Mouse (Mus musculus) neural tube, embryonic 13.5 days (tissue): ENCODE measurements around the gene Slc25a21. TPM values are rescaled to one million over a fixed set of nuclear protein-coding genes. Genes with fewer than 3 reads are reported as not detected.

ENCODE experiments used
- ATAC-seq: fragments of 200-750 bp; cut with Nextera tagmentation; 2 replicates; pipeline ENCODE4 v1.8.0; 2017; ENCODE audit warnings: low read depth, mild to moderate bottlenecking, moderate TSS enrichment, moderate library complexity
- H3K27ac ChIP-seq: fragments of 300-500 bp; sonication (generic); replicated peaks from 2 replicates; pipeline ENCODE4 v1.5.1; 2015; ENCODE audit warnings: moderate library complexity, mild to moderate bottlenecking, inconsistent platforms
- H3K27me3 ChIP-seq: fragments of 300-500 bp; sonication (generic); 2 replicates; pipeline ENCODE4 v1.6.1; 2015; ENCODE audit warnings: mild to moderate bottlenecking, inconsistent platforms
- H3K36me3 ChIP-seq: fragments of 300-500 bp; sonication (generic); 2 replicates; pipeline ENCODE4 v1.6.1; 2015; ENCODE audit warnings: mild to moderate bottlenecking, inconsistent platforms
- H3K4me1 ChIP-seq: fragments of 300-500 bp; sonication (generic); replicated peaks from 2 replicates; pipeline ENCODE4 v1.6.1; 2015; ENCODE audit warnings: inconsistent platforms
- H3K4me2 ChIP-seq: fragments of 300-500 bp; sonication (generic); 2 replicates; pipeline ENCODE4 v1.6.1; 2015; ENCODE audit warnings: inconsistent platforms, mild to moderate bottlenecking, moderate library complexity
- H3K4me3 ChIP-seq: fragments of 300-500 bp; sonication (generic); 2 replicates; pipeline ENCODE4 v1.5.1; 2015; ENCODE audit warnings: mild to moderate bottlenecking, inconsistent platforms
- H3K9ac ChIP-seq: fragments of 300-500 bp; sonication (generic); 2 replicates; pipeline ENCODE4 v1.6.1; 2015; ENCODE audit warnings: moderate library complexity, mild to moderate bottlenecking, inconsistent platforms
- H3K9me3 ChIP-seq: fragments of 300-500 bp; sonication (generic); 2 replicates; pipeline ENCODE4 v1.6.1; 2016; ENCODE audit warnings: inconsistent platforms
- WGBS: fragments of 180-500 bp; shearing (Covaris S2); methylation state at CpG from one replicate; pipeline ENCODE4 v1.1.7; 2015; 5-methylcytosine and 5-hydroxymethylcytosine counted together
- polyA plus RNA-seq: library from polyadenylated mRNA; unstranded; fragments of >200 nt; fragmentation: Nextera tagmentation; extraction: Ambion mirVana; gene quantifications from 2 replicates; pipeline ENCODE4 v1.2.1, GENCODE M21; 2015

Gene Slc25a21
- polyA plus RNA-seq, 1 experiment from 2014 or later = 0.28 TPM

DNA sequence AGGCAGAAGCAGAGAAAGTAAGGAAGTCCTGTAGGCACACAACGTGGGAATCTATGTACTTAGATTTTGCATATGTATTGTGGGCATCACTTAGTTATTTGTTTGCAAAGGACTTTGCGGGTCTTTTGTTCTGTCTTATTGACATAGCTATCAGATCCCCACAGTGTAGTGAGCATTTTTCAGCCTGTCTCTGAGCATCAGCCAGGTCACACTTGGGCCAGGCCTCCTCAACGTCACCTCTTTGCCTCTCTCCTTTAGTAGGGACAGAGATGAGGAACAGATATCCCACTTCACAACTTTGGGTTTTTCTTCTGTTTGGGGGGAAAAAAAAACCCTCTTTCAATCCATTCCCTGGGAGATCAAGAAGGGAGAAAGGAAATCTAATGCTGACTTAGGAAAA lies 497.9 kb downstream of the Slc25a21 start:
- 12% methylated on average over 3 of the region's 3 CpGs for WGBS
- peaks cover 91% of the 10 kb centered on the region for H3K27me3 ChIP-seq
- H3K27ac ChIP-seq = no peak overlapping the region
- H3K4me2 ChIP-seq = peak overlapping the region; percentile 35; the same call in 1 of the 2 replicates
- no peaks in the 10 kb centered on the region for H3K9me3 ChIP-seq
- H3K4me3 ChIP-seq = 0 out of 2 replicates have a peak overlapping the region, but pooled peaks have one; percentile 11
- no peaks in the 10 kb centered on the region for H3K36me3 ChIP-seq
- ATAC-seq = no peak
- H3K9ac ChIP-seq = no peak overlapping the region
- peaks cover 20% of the 10 kb centered on the region for H3K4me1 ChIP-seq

DNA sequence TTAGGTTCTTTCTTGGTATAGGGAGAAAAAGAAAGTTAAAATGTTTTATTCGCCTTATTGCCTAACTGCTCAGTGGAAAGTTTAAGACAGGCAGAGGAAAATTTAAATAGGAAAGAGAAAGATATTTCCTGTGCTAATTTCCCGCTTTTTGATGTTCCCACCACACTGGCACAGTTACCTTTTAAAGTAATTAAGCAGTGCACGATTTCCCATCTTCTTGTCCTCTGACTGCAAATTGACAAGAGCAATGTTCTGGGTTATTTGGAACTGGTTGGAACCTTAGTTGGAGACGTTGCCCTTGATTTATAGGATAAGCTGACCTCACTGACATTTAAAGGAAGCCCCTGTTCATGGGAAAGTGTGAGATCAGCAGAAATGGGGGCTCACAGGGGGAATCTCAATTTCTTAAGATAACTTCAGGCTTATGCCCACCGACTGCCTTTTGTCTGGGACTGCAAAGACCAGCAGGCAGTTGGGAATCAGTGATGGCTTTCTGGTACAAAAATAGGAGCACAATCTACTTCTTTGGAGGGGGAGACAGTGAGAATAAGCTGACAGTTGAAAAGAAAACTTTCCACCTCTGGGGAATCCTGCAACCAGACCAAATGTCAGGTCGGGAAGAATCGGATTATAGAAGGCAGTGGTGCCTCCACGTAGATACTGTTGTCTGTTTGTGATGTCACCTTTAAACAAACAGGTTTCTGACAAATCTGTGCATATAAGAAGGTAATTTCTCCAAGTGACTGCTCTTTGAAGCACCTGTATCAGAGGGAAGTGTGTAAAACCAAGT lies 498.9 kb downstream of the Slc25a21 start:
- no peak overlapping the region for H3K4me2 ChIP-seq

DNA sequence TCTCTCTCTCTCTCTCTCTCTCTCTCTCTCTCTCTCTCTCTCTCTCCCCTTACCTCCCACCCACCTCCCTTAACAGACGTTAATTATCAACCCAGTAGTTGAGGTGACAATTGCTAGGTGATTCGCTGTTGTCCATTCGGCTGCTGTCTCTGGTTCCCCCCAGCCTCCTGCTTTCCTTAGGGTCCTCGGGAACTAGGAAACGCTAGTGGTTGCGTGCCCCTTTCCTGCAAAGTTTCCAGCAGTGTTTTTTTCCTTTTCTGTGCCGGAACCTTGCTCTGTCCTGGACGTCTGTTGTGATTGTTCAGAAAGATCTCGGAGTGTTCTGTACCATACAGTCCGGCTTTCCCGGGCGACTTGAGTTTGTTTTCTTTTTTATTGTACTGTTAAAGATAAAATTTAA lies 499.5 kb downstream of the Slc25a21 start:
- Histone ChIP-seq H3K4me3 (peak overlapping the region; percentile 29; the same call in 1 of the 2 replicates), H3K4me1 (peaks cover 20% of the 10 kb centered on the region), H3K27ac (no peak overlapping the region), H3K27me3 (peaks cover 96% of the 10 kb centered on the region), H3K9me3 (no peaks in the 10 kb centered on the region), H3K4me2 (peak overlapping the region; percentile 41; the same call in 1 of the 2 replicates), H3K36me3 (no peaks in the 10 kb centered on the region), H3K9ac (no peak overlapping the region)
- no peak for ATAC-seq
- under 1% methylated on average over 12 of the region's 12 CpGs for WGBS

More for the DNA sequence above, 498.9 kb downstream of the Slc25a21 start:
- Histone ChIP-seq H3K27me3 (peaks cover 93% of the 10 kb centered on the region), H3K36me3 (no peaks in the 10 kb centered on the region), H3K9me3 (no peaks in the 10 kb centered on the region), H3K9ac (no peak overlapping the region), H3K4me1 (peaks cover 20% of the 10 kb centered on the region), H3K27ac (no peak overlapping the region), H3K4me3 (peak overlapping the region; percentile 29; the same call in 1 of the 2 replicates)
- no peak for ATAC-seq
- 2% methylated on average over 8 of the region's 8 CpGs for WGBS

DNA sequence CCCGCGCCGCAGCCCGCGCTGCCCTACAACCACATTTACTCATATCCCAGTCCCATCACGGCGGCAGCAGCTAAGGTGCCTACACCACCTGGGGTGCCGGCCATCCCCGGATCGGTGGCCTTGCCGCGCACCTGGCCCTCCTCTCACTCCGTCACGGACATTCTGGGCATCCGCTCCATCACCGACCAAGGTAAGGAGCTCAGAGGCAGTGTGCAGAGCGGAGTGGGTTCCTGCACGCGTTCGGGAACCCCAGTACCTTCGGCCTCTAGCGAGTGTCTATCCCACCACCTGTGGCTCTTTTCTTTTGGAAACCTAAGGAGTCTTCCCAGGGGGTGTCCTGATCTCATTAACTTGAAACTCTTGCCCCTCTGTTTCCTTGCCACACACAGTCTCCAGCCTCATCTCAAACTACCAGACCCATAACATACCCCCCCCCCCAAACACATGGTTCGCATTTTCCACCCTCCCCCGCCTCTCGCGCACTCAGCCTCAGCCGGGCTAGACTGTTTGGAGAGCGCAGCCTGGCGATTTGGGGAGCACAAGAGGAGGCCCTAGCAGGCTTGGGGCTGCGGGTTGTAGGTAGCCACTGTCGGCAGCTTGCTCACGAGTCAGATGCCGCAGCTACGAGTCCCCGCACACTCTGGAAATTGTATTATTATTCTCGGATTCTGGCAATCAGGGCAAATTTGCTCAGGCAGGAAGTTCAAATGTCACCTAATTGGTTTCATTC lies 500.1 kb downstream of the Slc25a21 start:
- Histone ChIP-seq H3K36me3 (no peaks in the 10 kb centered on the region), H3K9me3 (no peaks in the 10 kb centered on the region), H3K4me3 (peak overlapping the region; percentile 29), H3K4me1 (peaks cover 20% of the 10 kb centered on the region), H3K9ac (no peak overlapping the region), H3K27me3 (peaks cover 96% of the 10 kb centered on the region), H3K27ac (no peak overlapping the region), H3K4me2 (peak overlapping the region; percentile 41)
- no peak for ATAC-seq
- 1% methylated on average over 36 of the region's 36 CpGs for WGBS

DNA sequence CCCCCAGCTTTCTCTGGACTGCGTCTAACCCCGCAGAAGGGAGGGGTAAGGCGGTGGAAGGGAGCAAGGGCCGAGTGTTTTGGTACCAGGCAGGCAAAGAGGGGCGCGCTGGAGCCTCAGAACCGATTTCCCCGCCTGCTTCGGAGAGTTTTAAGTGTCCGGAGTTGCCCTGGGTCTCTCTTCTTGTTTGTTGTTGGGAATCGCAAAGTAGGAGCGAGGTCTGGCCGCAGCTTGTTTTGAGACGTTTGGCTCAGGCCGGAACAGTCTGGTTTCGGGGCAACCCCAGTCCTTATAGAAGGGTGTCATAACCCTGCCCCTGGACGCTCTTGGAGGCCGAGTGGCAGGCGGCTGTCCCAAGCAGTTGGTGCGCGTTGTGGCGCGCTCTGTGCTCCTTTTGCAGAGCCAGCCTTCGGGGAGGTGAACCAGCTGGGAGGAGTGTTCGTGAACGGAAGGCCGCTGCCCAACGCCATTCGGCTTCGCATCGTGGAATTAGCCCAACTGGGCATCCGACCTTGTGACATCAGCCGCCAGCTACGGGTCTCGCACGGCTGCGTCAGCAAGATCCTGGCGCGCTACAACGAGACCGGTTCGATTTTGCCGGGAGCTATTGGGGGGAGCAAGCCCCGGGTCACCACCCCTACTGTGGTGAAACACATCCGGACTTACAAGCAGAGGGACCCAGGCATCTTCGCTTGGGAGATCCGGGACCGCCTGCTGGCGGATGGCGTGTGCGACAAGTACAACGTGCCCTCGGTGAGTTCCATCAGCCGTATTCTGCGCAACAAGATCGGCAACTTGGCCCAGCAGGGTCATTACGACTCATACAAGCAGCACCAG lies 500.9 kb downstream of the Slc25a21 start:
- H3K36me3 ChIP-seq = no peaks in the 10 kb centered on the region
- under 1% methylated on average over 57 of the region's 57 CpGs for WGBS
- peak overlapping the region; percentile 41 for H3K4me2 ChIP-seq
- H3K9ac ChIP-seq = peak overlapping the region; percentile 22; the same call in 1 of the 2 replicates
- peaks cover 24% of the 10 kb centered on the region for H3K4me1 ChIP-seq
- H3K9me3 ChIP-seq = no peaks in the 10 kb centered on the region
- H3K27me3 ChIP-seq = peaks cover 98% of the 10 kb centered on the region
- no peak overlapping the region for H3K27ac ChIP-seq
- ATAC-seq = no peak
- H3K4me3 ChIP-seq = peak overlapping the region; percentile 29

DNA sequence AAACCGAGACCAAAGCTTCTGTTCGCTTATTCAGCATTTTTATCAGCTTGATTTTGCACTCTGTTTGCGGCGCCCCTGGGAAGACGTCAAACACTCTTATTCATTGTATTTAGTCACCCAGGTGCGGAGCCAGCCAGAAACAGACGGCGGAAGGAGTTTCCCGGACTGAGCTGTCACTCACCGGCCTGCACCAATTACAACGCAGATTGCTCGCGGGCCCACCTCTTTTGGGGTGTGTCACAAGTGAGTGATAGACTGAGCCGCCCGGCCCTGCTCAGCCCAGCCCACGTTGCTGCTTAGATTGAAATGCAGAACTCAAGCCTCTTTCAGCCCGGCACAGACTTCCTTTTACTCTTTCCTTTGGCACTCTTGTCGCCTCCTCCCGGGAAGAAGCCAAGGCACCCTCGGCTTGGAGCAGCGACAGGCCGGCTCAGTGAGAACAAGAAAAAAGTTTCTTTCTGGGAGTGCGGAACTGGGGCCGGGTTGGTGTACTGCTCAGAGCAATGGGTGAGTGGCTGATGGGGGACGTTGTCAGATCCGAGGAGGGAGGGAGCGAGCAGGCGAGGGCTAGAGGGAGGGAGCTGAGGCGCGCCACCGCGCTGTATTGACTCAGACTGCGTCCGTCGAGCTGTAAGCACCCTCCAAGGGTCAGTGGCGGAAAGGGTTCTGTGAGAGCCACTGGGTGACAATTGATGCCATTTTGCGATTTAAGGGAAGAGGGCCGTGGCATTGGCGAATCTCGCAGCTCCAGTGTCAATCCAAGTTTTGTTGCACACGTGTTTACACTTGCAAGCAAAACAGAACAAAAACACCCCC lies 501.7 kb downstream of the Slc25a21 start:
- ATAC-seq = peak; percentile 84
- Histone ChIP-seq H3K4me2 (peak overlapping the region; percentile 41), H3K9me3 (no peaks in the 10 kb centered on the region), H3K36me3 (no peaks in the 10 kb centered on the region), H3K27me3 (peaks cover 98% of the 10 kb centered on the region), H3K4me1 (peaks cover 25% of the 10 kb centered on the region), H3K9ac (no peak overlapping the region), H3K27ac (no peak overlapping the region), H3K4me3 (peak overlapping the region; percentile 29)
- WGBS = under 1% methylated on average over 41 of the region's 41 CpGs

DNA sequence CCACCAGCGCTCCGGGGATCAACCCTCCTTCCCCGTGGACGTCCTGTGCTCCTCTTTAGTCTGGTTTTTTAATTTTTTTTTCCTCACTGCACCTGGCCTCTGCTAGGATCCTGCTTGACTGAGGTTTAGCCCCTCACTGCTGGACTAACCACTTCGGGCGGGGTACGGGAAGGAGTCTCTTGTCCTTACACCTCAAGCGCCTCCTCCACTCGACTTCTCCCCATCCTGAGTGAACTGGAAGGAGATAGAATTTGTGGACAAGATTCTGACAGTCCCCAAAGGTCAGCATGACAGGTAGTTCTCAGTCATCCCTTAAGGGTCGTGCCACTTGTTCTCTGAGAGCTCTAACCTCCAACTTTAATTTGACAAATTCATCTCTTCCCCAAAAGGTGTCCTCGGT lies 502.3 kb downstream of the Slc25a21 start:
- 2% methylated on average over 11 of the region's 11 CpGs for WGBS

DNA sequence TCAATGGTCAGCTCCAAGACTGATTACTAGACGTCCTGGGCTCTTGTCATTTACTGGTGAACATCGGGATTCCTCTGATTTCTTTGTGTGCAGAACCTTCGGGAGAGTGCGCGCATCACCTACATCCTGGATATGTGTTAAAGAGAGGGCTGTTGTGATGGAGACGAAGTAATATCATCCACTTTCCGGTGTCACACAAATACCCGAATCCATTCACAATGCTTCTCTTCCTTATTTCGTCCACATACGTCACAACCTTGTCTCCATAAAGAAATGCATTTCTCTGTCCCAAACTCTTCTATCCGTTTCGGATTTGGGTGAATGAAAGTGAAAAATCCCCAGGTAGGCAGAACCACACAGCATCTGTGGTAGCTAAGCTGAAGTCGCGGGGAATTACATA lies 502.9 kb downstream of the Slc25a21 start:
- ATAC-seq = no peak
- WGBS = 2% methylated on average over 14 of the region's 14 CpGs
- Histone ChIP-seq H3K27me3 (peaks cover 98% of the 10 kb centered on the region), H3K4me1 (peaks cover 25% of the 10 kb centered on the region), H3K27ac (no peak overlapping the region), H3K4me2 (no peak overlapping the region), H3K4me3 (no peak overlapping the region), H3K36me3 (no peaks in the 10 kb centered on the region), H3K9me3 (no peaks in the 10 kb centered on the region), H3K9ac (no peak overlapping the region)

More for the DNA sequence above, 502.3 kb downstream of the Slc25a21 start:
- no peaks in the 10 kb centered on the region for H3K36me3 ChIP-seq
- no peak overlapping the region for H3K27ac ChIP-seq
- no peaks in the 10 kb centered on the region for H3K9me3 ChIP-seq
- H3K4me2 ChIP-seq = peak overlapping the region; percentile 41
- H3K27me3 ChIP-seq = peaks cover 98% of the 10 kb centered on the region
- no peak for ATAC-seq
- no peak overlapping the region for H3K9ac ChIP-seq
- peaks cover 25% of the 10 kb centered on the region for H3K4me1 ChIP-seq
- peak overlapping the region; percentile 29; the same call in 1 of the 2 replicates for H3K4me3 ChIP-seq

DNA sequence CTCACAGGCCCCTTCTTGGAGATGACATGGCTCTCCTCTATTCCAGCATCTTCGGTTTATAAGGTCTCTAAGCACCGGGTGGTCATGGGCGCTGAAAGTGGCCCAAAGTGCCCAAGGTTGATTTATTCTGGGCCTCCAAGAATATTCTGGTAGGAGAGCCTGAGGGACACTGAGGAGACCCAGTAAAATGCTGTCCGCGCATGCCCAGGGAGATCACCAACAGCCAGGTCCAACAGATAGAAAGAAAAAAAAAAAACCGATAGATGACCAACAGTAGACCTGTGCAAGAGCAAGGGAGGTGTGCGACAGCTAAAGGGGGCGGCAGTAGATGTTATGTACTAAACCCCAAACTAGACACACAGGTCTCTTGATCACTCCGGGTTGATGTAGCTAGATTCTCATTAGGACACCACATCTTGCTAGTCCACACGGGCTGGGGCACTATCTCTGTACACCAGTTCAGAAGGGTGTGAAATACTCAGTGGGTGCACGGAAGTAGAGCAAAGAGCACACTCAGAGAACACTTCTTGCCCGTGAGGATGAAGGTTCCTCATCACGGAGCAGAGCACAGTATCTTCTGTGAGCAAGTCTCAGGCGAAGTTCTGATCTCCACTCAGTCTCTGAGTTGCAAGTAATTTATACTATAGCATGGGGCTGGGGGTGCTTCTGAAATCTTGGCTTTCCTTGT lies 503.7 kb downstream of the Slc25a21 start:
- 9% methylated on average over 14 of the region's 14 CpGs for WGBS
- H3K27me3 ChIP-seq = peaks cover 100% of the 10 kb centered on the region
- H3K9ac ChIP-seq = no peak overlapping the region
- no peaks in the 10 kb centered on the region for H3K9me3 ChIP-seq
- no peak overlapping the region for H3K27ac ChIP-seq
- no peaks in the 10 kb centered on the region for H3K36me3 ChIP-seq
- peaks cover 25% of the 10 kb centered on the region for H3K4me1 ChIP-seq
- no peak for ATAC-seq
- H3K4me3 ChIP-seq = no peak overlapping the region
- H3K4me2 ChIP-seq = no peak overlapping the region

DNA sequence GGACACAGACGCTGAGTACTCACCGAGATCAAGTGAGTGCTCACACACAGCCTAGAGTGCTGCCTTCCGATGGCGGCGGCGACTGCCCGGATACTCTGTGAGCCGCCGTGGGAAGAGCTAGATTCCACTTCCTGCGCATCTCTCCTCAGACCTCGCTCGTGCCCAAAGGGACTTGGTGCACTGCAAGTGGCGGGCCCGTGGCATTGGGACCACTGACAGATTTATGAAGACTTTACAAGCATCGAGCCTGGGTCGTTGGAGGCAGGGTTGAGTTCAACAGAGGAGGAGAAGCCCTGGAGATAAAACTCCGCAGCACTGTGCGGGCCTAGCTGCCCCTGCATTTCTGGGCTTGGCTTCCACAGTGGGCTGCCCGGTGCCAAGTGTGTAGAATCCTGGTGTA lies 504.7 kb downstream of the Slc25a21 start:
- no peak overlapping the region for H3K27ac ChIP-seq
- peaks cover 100% of the 10 kb centered on the region for H3K27me3 ChIP-seq
- peaks cover 25% of the 10 kb centered on the region for H3K4me1 ChIP-seq
- H3K36me3 ChIP-seq = no peaks in the 10 kb centered on the region
- no peaks in the 10 kb centered on the region for H3K9me3 ChIP-seq
- no peak overlapping the region for H3K4me3 ChIP-seq
- 2% methylated on average over 19 of the region's 19 CpGs for WGBS
- peak overlapping the region; percentile 1; the same call in 1 of the 2 replicates for H3K4me2 ChIP-seq
- H3K9ac ChIP-seq = no peak overlapping the region
- ATAC-seq = no peak
